Mouse (Mus musculus) right cerebral cortex, adult 18-20 months (tissue): ENCODE results near the gene Snx9.

Experiments used
- DNase-seq: peaks from one replicate; pipeline ENCODE4 v3.0.0; 2022; ENCODE audit warnings: mixed read lengths

Gene Snx9

GRCm38 (mm10) chr17:5846101-5846500, 5.0 kb downstream of the Snx9 start:
- DNase-seq, result no peak

- DNase-seq, result no peak
Measured at GRCm38 (mm10) chr17:5848706-5849415, 7.7 kb downstream of the Snx9 start.

DNA sequence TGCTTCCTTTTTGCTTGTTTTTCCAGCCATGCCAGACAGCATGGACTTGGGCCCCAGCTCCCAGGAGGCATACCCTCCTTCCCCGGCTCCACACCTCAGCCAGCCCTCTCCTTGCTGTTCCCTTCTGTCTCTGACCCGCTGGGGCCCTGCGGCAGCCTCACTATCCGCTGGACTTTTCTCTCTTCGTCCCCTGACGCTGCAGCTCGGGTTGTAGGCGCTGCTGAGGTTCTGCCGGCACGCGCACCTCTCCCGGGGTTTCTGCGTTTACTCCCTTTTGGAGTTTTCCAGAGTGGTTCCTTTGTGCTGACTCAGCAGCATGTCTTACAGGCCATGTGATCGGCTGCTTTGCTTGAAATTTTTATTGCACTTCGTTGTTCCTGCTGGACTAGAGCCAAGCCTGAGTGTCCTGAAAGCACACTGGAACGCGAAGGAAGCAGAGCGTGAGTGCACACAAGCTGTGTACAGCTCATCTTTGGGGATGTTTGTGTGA, 8.3 kb downstream of the Snx9 start:
- peak; percentile 76 for DNase-seq

GRCm38 (mm10) chr17:5850031-5850430, 8.9 kb downstream of the Snx9 start:
- DNase-seq, result no peak

DNA sequence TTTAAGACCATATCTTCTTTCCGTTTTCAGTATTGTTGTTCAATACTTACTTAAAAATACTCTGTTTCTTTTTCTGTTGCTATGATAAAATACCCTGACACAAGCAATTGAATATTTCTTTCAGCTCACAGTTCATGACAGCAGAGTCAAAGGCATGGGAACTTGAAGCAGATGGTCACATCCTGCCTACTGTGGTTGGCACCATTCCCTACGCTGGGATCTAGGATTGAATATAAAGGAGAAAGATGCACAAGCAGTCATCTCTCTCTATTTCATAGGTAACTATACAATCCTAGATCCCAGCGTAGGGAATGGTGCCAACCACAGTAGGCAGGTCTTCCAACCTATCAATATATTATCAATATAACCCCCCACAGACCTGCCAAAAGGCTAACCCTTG, 9.3 kb downstream of the Snx9 start:
- no peak for DNase-seq

DNA sequence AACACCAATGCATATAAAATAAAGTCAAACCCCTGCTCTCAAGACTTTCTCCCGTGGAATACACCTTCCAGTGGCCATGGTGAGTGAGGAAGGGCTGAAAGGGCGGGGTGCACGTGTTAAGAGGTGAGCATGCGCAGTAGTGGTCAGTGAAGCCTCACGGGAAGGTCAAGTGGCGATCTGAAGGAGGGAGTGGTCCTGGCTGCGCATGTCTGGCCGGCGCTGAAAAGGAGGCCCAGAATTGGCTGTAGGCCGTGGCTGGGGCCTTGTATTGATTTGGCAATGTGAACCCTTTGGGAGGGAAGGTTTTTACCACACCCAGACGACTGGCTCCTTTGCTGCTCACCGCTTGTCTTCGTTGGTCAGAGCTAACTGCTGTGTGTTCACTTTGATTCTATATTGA, 12.8 kb downstream of the Snx9 start:
- DNase-seq, result no peak

DNA sequence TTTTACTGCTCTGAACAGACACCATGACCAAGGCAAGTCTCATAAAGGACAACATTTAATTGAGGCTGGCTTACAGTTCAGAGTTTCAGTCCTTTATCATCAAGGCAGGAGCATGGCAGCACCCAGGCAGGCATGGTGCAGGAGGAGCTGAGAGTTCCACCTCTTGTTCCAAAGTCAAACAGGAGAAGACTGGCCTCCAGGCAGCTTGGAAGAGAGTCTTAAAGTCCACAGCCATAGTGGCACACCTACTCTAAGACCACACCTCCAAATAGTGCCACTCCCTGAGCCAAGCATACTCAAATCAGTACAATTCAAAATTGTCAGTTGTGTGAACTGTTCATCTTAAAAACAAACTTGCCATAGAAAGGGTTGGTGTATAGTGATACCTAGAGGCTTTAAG, 14.4 kb downstream of the Snx9 start:
- DNase-seq, result no peak

DNA sequence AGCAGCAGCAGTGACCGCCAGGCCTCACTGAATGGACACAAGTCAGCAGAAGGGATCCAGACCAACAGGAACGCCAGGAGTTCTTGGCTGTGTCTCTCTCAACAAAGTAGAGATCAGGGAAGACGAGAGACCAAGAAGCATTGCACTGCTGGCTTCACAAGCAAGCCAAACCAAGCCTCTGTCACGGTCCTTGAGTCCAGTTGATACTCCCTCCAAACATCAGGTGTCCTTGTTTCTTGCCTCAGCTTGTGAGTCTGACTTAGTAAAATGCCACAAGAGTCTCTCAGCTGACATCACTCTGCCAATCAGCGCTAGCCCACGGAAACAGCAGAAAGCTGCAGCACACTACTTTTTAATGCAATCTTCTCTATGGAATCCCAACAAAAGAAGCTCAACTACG, 15.3 kb downstream of the Snx9 start:
- DNase-seq, result no peak

- DNase-seq, result no peak
Measured at GRCm38 (mm10) chr17:5857206-5857605, 16.1 kb downstream of the Snx9 start.

GRCm38 (mm10) chr17:5858209-5858608, 17.1 kb downstream of the Snx9 start:
- DNase-seq, result no peak

GRCm38 (mm10) chr17:5862285-5862684, 21.2 kb downstream of the Snx9 start:
- DNase-seq, result no peak

- no peak for DNase-seq
Measured at GRCm38 (mm10) chr17:5862869-5863268, 21.7 kb downstream of the Snx9 start.

DNA sequence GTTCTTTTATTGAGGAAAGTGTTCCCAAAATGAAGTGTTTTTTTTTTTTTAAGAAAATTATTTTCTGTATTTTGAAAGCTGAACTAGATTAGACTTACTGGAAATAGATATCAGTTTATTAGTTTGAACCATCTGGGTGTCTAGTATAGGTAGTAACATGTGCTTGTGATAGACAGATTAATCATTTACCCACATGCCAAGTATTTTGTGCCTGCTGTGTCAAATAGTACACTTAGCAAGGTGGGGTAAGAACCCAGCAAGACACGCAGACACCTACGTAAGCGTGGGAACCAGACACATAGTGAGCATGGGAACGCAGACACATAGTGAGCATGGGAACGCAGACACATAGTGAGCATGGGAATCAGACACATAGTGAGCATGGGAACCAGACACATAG, 22.6 kb downstream of the Snx9 start:
- DNase-seq, result no peak

DNA sequence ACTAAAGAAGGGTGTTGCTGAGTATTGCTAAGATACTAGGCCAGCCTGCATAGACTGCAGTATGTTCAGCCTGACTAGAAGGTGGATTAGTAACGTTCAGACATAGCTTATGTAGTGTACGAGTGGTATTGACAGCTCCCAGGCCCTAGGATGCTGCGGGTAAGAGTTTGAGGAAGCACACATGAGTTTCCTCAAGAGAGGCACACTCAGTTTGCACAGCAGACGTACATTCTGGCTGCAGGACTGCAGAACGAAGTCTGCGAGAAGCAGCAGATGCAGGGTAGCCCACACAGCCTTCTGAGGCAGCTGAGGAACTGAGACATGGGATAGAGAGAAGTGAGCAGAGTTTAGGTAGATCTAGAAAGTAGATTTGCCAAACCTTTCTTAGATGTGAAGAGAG, 26.3 kb downstream of the Snx9 start:
- DNase-seq, result peak; percentile 55

GRCm38 (mm10) chr17:5868319-5869031, 27.3 kb downstream of the Snx9 start:
- no peak for DNase-seq

DNA sequence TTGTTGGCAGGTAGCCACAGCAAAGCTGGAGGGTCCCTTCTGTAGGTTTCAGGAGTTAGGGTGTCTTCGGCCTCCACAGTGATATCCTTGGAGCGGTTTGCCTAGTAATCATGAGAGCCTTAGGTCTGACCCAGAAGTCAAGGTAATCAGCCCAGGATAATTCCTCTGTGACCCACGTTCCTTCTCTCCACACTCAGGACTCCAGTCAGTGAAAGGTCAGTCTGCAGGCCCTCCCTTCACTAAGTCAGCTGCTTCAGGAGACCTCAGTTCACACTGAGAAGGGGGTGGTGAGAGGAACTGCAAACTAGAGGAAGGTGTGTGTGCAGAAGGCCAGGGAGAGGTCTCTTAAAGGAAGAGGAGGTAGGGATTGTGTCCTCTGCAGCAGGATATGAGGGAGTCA, 28.3 kb downstream of the Snx9 start:
- DNase-seq, result no peak

DNA sequence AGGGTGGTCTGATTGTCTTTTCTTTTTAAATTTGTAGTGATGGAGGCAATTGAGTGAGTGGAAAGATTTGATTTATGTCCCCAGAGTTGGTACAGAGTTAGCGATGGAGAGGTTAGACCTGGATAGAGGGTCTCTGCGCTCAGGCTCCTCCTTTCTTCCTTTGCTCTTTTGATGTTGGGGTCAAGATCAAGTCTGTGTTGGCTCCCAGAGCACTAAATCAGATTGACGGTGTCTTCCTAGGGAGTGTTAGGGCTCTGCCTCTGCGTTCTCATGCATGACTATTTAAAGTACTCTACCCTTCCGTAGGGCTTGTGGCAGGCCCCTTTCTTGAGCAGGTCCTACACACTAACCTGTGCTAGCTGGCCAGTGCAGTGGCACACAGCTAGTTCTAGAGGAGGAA, 28.9 kb downstream of the Snx9 start:
- DNase-seq, result no peak

- DNase-seq, result no peak
Measured at GRCm38 (mm10) chr17:5870696-5871095, 29.6 kb downstream of the Snx9 start.

DNA sequence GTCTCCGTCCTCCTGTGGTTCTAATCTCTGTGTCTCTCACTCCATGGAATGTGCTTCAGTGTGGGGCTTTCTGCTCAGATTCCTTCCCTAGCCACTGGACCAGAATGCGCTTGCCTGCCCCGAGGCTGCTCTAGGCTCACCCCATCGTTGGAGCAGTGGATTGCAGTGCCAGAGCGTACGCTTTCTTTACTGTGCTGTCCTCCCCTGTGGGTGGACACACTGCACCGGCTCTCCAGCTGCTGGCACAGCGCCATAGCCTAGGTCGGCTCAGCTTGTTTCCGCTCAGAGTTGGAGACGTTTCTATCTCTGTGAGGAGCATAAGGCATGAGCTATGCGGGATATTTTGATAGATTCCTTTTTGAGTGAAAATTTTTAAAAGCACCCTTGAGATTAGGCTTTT, 31.4 kb downstream of the Snx9 start:
- DNase-seq, result peak; percentile 59

DNA sequence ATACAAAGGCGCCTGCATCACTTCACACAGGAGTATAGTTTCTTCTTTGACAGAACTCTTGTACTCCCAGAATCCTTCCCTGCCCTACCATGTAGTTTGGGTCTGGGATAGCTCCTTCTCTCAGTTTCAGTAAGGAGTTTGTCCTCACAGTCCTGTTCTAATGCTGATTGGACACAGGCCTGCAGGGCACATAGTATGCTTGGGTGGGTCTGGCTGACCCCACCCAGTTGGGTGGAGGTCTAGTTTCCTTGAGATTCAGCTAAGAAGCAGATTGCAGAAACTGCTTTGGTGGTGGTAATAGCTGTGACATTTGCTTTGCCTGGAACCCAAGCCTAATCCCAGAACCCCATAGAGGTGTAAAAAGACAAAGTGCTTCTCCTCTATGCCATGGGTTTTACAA, 33.4 kb downstream of the Snx9 start:
- no peak for DNase-seq

DNA sequence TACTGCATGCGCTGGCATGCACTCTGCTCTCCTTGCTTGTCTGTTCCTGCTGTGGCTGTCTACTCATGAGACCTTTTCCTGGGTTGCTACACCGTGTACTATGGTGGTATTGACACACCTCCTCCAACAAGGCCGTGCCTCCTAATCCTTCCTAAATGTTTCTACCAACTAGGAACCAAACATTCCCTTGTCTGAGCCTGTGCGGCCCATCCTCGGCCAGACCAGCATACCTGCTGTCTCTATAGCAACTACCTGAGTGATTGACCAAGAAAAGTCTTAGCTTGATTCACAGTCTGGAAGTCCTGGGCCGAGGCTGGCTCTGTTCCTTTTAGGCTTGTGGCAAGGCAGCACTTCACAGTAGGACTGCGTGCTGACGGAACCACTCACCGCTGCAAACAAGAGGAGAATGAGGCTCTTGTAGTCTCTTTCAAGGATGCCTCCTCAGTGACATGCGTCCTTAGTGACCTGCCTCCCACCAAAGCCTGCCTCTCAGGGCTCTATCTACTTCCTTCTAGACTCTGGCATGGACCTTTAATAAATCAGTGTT, 36.6 kb downstream of the Snx9 start:
- DNase-seq, result no peak

GRCm38 (mm10) chr17:5878878-5879277, 37.7 kb downstream of the Snx9 start:
- DNase-seq, result no peak

DNA sequence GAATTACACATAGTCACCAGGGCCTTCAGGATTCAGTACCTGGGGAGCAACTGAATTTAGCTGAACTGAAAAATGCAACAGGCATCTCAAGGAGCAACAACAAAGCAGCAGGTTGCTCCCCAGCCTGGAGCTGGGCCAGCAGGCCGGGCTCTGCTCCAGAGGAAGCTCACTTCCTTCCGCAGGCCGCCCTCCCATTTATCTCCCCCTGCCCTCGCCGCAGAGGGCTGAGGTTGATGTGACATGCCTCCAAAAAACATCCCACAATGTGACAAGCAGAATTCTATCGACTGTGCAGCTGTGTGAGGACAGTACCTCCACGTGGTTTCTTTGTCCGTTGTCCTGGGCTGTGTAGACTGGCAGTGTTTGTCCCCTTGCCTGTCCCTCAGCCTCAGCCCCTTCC, 44.3 kb downstream of the Snx9 start:
- DNase-seq, result peak; percentile 42

DNA sequence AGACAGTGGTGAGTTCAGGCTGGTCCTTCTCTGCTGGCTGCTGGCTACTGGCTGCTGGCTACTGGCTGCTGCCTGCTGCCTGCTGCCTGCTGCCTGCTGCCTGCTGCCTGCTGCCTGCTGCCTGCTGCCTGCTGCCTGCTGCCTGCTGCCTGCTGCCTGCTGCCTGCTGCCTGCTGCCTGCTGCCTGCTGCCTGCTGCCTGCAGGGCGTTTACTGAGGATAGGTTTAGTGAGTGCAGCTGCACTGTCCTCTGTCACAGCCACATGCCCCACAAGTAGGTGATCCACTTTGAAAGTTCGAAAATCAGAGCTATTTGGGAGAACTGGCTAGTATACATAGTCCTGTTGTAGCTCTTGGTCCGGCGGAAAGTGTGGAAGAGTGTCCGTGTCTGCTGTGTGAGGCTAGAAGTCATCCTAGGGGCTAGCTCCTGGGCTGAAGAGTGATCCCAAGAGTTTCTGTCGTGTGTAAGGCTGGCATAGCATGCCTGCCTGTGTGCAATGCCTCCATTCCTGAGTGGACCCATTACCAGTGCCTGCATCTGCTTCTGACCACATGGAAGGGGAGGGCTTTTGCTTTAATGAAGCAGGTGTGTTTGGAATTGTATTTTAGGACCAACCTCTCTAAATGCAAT, 45.2 kb downstream of the Snx9 start:
- no peak for DNase-seq
